Mouse (Mus musculus): ENCODE data around the gene Sec14l4. TPM values are rescaled to one million over a fixed set of nuclear protein-coding genes. Genes with fewer than 3 reads are reported as not detected.

The Sec14l4 gene
- polyA plus RNA-seq, 1 experiment from 2014 or later, result not detected

GRCm38 (mm10) chr11:4062981-4063380, 31.7 kb downstream of the Sec14l4 start:
- Histone ChIP-seq H3K4me3 (no peak overlapping the region), H3K36me3 (no peaks in the 10 kb centered on the region), H3K27me3 (ENCODE audit: insufficient read depth, poor library complexity, severe bottlenecking) (no peaks in the 10 kb centered on the region), H3K4me1 (replicated peaks) (no peaks in the 10 kb centered on the region), H3K27ac (no peak overlapping the region), H3K9me3 (no peaks in the 10 kb centered on the region)
- DNase-seq (ENCODE audit: low spot score), result no peak
- WGBS, result 61% methylated on average over 6 of the region's 6 CpGs

- DNase-seq (ENCODE audit: low spot score), result no peak
- 76% methylated on average over 5 of the region's 5 CpGs for WGBS
- Histone ChIP-seq H3K9me3 (no peaks in the 10 kb centered on the region), H3K27me3 (ENCODE audit: insufficient read depth, poor library complexity, severe bottlenecking) (no peaks in the 10 kb centered on the region), H3K36me3 (no peaks in the 10 kb centered on the region), H3K4me3 (no peak within 1 kb of the TSS), H3K27ac (no peak within 1 kb of the TSS), H3K4me1 (replicated peaks) (no peaks in the 10 kb centered on the region)
Observed at GRCm38 (mm10) chr11:4064627-4065122, 33.4 kb downstream of the Sec14l4 start, which contains the start of gene Sec14l3. TSS of gene Sec14l3 (plus strand) at chr11:4064841.

- Histone ChIP-seq H3K4me3 (no peak overlapping the region), H3K9me3 (no peaks in the 10 kb centered on the region), H3K27ac (no peak overlapping the region), H3K36me3 (no peaks in the 10 kb centered on the region), H3K27me3 (ENCODE audit: insufficient read depth, poor library complexity, severe bottlenecking) (no peaks in the 10 kb centered on the region), H3K4me1 (replicated peaks) (no peaks in the 10 kb centered on the region)
- WGBS, result 79% methylated on average over 1 of the region's 1 CpGs
- no peak for DNase-seq (ENCODE audit: low spot score)
Observed at GRCm38 (mm10) chr11:4069664-4070063, 38.4 kb downstream of the Sec14l4 start.

- no peaks in the 10 kb centered on the region for H3K9me3 ChIP-seq
- H3K27me3 ChIP-seq (ENCODE audit: insufficient read depth, poor library complexity, severe bottlenecking), result no peaks in the 10 kb centered on the region
- no peaks in the 10 kb centered on the region for H3K36me3 ChIP-seq
- peak; percentile 60 for DNase-seq (ENCODE audit: low spot score)
- no peak overlapping the region for H3K4me3 ChIP-seq
- H3K4me1 ChIP-seq (replicated peaks), result no peaks in the 10 kb centered on the region
- 18% methylated on average over 8 of the region's 8 CpGs for WGBS
- no peak overlapping the region for H3K27ac ChIP-seq
Observed at GRCm38 (mm10) chr11:4076633-4077032, 45.4 kb downstream of the Sec14l4 start.

GRCm38 (mm10) chr11:4078267-4078933, 47.1 kb downstream of the Sec14l4 start:
- WGBS, result 81% methylated on average over 7 of the region's 7 CpGs
- no peak for DNase-seq (ENCODE audit: low spot score)
- H3K4me1 ChIP-seq (replicated peaks), result no peaks in the 10 kb centered on the region

GRCm38 (mm10) chr11:4080219-4080618, 49.0 kb downstream of the Sec14l4 start:
- DNase-seq (ENCODE audit: low spot score), result peak; percentile 61
- Histone ChIP-seq H3K36me3 (no peaks in the 10 kb centered on the region), H3K9me3 (0 out of 2 replicates have a peak, but pooled peaks cover under 1% of the 10 kb centered on the region), H3K4me1 (replicated peaks) (no peaks in the 10 kb centered on the region), H3K27me3 (ENCODE audit: insufficient read depth, poor library complexity, severe bottlenecking) (no peaks in the 10 kb centered on the region), H3K27ac (no peak overlapping the region), H3K4me3 (no peak overlapping the region)
- 21% methylated on average over 4 of the region's 4 CpGs for WGBS

More at GRCm38 (mm10) chr11:4078267-4078933, 47.1 kb downstream of the Sec14l4 start:
- H3K27me3 ChIP-seq (ENCODE audit: insufficient read depth, poor library complexity, severe bottlenecking), result no peaks in the 10 kb centered on the region
- no peak overlapping the region for H3K4me3 ChIP-seq
- H3K27ac ChIP-seq, result no peak overlapping the region
- H3K9me3 ChIP-seq, result no peaks in the 10 kb centered on the region
- no peaks in the 10 kb centered on the region for H3K36me3 ChIP-seq

GRCm38 (mm10) chr11:4083316-4084078, 52.2 kb downstream of the Sec14l4 start:
- no peak overlapping the region for H3K4me3 ChIP-seq
- no peaks in the 10 kb centered on the region for H3K4me1 ChIP-seq (replicated peaks)
- H3K27ac ChIP-seq, result no peak overlapping the region
- WGBS, result 31% methylated on average over 5 of the region's 5 CpGs
- H3K9me3 ChIP-seq, result 0 out of 2 replicates have a peak, but pooled peaks cover 3% of the 10 kb centered on the region
- peak; percentile 59 for DNase-seq (ENCODE audit: low spot score)
- H3K36me3 ChIP-seq, result no peaks in the 10 kb centered on the region
- no peaks in the 10 kb centered on the region for H3K27me3 ChIP-seq (ENCODE audit: insufficient read depth, poor library complexity, severe bottlenecking)

- Histone ChIP-seq H3K27me3 (ENCODE audit: insufficient read depth, poor library complexity, severe bottlenecking) (no peaks in the 10 kb centered on the region), H3K9me3 (0 out of 2 replicates have a peak, but pooled peaks cover 3% of the 10 kb centered on the region), H3K4me1 (replicated peaks) (no peaks in the 10 kb centered on the region), H3K4me3 (no peak overlapping the region), H3K27ac (no peak overlapping the region), H3K36me3 (peaks cover 7% of the 10 kb centered on the region)
- DNase-seq (ENCODE audit: low spot score), result no peak
- 61% methylated on average over 1 of the region's 1 CpGs for WGBS
Observed at GRCm38 (mm10) chr11:4086246-4086645, 55.0 kb downstream of the Sec14l4 start.

GRCm38 (mm10) chr11:4087267-4087666, 56.0 kb downstream of the Sec14l4 start:
- H3K4me1 ChIP-seq (replicated peaks), result no peaks in the 10 kb centered on the region
- no peak overlapping the region for H3K4me3 ChIP-seq
- H3K27ac ChIP-seq, result no peak overlapping the region
- H3K36me3 ChIP-seq, result peaks cover 17% of the 10 kb centered on the region
- no peaks in the 10 kb centered on the region for H3K27me3 ChIP-seq (ENCODE audit: insufficient read depth, poor library complexity, severe bottlenecking)
- DNase-seq (ENCODE audit: low spot score), result no peak
- whole genome bisulfite sequencing, result 73% methylated on average over 2 of the region's 2 CpGs
- H3K9me3 ChIP-seq, result 0 out of 2 replicates have a peak, but pooled peaks cover 3% of the 10 kb centered on the region

GRCm38 (mm10) chr11:4093459-4094377, 62.5 kb downstream of the Sec14l4 start:
- Histone ChIP-seq H3K4me1 (replicated peaks) (peaks cover 35% of the 10 kb centered on the region), H3K9me3 (no peaks in the 10 kb centered on the region), H3K27me3 (ENCODE audit: insufficient read depth, poor library complexity, severe bottlenecking) (no peaks in the 10 kb centered on the region), H3K4me3 (peak overlapping the region; percentile 70), H3K36me3 (peaks cover 28% of the 10 kb centered on the region), H3K27ac (no peak overlapping the region; the same call in 1 of the 2 replicates)
- no peak for DNase-seq (ENCODE audit: low spot score)
- WGBS, result 89% methylated on average over 18 of the region's 18 CpGs

GRCm38 (mm10) chr11:4094378-4095170, 63.3 kb downstream of the Sec14l4 start:
- Histone ChIP-seq H3K27ac (peak overlapping the region; percentile 94), H3K4me1 (replicated peaks) (peaks cover 35% of the 10 kb centered on the region), H3K4me3 (peak overlapping the region; percentile 70), H3K27me3 (ENCODE audit: insufficient read depth, poor library complexity, severe bottlenecking) (no peaks in the 10 kb centered on the region), H3K36me3 (peaks cover 28% of the 10 kb centered on the region), H3K9me3 (no peaks in the 10 kb centered on the region)
- DNase-seq (ENCODE audit: low spot score), result peak; percentile 67
- 5% methylated on average over 24 of the region's 24 CpGs for WGBS
